Mouse (Mus musculus) left cerebral cortex, adult 18-20 months (tissue): ENCODE measurements around the gene Ica1. TPM values are rescaled to one million over a fixed set of nuclear protein-coding genes. Genes with fewer than 3 reads are reported as not detected.

ENCODE experiments used
- DNase-seq, 2 experiments: peaks; one replicate each; pipeline ENCODE4 v3.0.0; 2021 to 2022; ENCODE audit warnings: low spot score in 2 of 2, mixed read lengths in 1 of 2
- total RNA-seq, 2 experiments: library from RNA; stranded (reverse); gene quantifications; 2 replicates each; pipeline ENCODE4 v1.2.3; 2021

Gene Ica1
- total RNA-seq, 2 experiments from 2014 or later = 60.1 to 60.5 TPM

- no peak for DNase-seq
Observed at GRCm38 (mm10) chr6:8648185-8648901, 129.9 kb downstream of the Ica1 start.

- no peak for DNase-seq
Observed at GRCm38 (mm10) chr6:8647513-8648184, 130.6 kb downstream of the Ica1 start.

GRCm38 (mm10) chr6:8645708-8646107, 132.6 kb downstream of the Ica1 start:
- DNase-seq = peak in 1 of 2 experiments; percentile 44

GRCm38 (mm10) chr6:8644703-8645102, 133.6 kb downstream of the Ica1 start:
- peak; percentile 54 to 70 for DNase-seq

- DNase-seq = no peak
Observed at GRCm38 (mm10) chr6:8640863-8641262, 137.4 kb downstream of the Ica1 start.

- DNase-seq = no peak
Observed at GRCm38 (mm10) chr6:8639526-8639925, 138.8 kb downstream of the Ica1 start.

GRCm38 (mm10) chr6:8638899-8639298, 139.4 kb downstream of the Ica1 start:
- peak; percentile 33 to 54 for DNase-seq

- DNase-seq = peak in 1 of 2 experiments; percentile 44
Observed at GRCm38 (mm10) chr6:8638122-8638521, 140.2 kb downstream of the Ica1 start.

- DNase-seq = no peak
Observed at GRCm38 (mm10) chr6:8632701-8633100, 145.6 kb downstream of the Ica1 start.

GRCm38 (mm10) chr6:8631986-8632632, 146.2 kb downstream of the Ica1 start:
- no peak for DNase-seq

- no peak for DNase-seq
Observed at GRCm38 (mm10) chr6:8631362-8631761, 146.9 kb downstream of the Ica1 start.

GRCm38 (mm10) chr6:8630531-8630930, 147.8 kb downstream of the Ica1 start:
- no peak for DNase-seq

GRCm38 (mm10) chr6:8628715-8629267, 149.5 kb downstream of the Ica1 start:
- DNase-seq = no peak

- DNase-seq = no peak
Observed at GRCm38 (mm10) chr6:8628226-8628625, 150.1 kb downstream of the Ica1 start.

- peak in 1 of 2 experiments; percentile 25 for DNase-seq
Observed at GRCm38 (mm10) chr6:8623045-8623444, 155.2 kb downstream of the Ica1 start.

- DNase-seq = no peak
Observed at GRCm38 (mm10) chr6:8619582-8620350, 158.5 kb downstream of the Ica1 start.

- DNase-seq = no peak
Observed at GRCm38 (mm10) chr6:8617369-8617768, 160.9 kb downstream of the Ica1 start.

GRCm38 (mm10) chr6:8591665-8592064, 186.6 kb downstream of the Ica1 start:
- no peak for DNase-seq

- no peak for DNase-seq
Observed at GRCm38 (mm10) chr6:8583892-8584291, 194.4 kb downstream of the Ica1 start.

GRCm38 (mm10) chr6:8582377-8582776, 195.9 kb downstream of the Ica1 start:
- DNase-seq = no peak
